Mouse (Mus musculus) stomach, embryonic 15.5 days (tissue): ENCODE measurements at regions not wholly inside any gene's neighbourhood (a gene's known extent, or its start where the extent isn't known, plus 50 kb on each side); places are given as distances from the start of the nearest gene placed in this dataset.

Experiments
- ATAC-seq: fragments of 200-750 bp; cut with Nextera tagmentation; 2 replicates; pipeline ENCODE4 v1.8.0; 2017; ENCODE audit warnings: low read depth, moderate number of reproducible peaks, moderate TSS enrichment; ENCODE audit not compliant: insufficient read depth, low FRiP score
- H3K27ac ChIP-seq: fragments of 300-500 bp; sonication (generic); 2 replicates; pipeline ENCODE4 v1.5.1; 2015; ENCODE audit warnings: mild to moderate bottlenecking, inconsistent platforms
- H3K27me3 ChIP-seq: fragments of 300-500 bp; sonication (generic); replicated peaks from 2 replicates; pipeline ENCODE4 v1.6.1; 2015; ENCODE audit warnings: inconsistent platforms
- H3K36me3 ChIP-seq: fragments of 300-500 bp; sonication (generic); 2 replicates; pipeline ENCODE4 v1.6.1; 2015; ENCODE audit warnings: inconsistent platforms
- H3K4me1 ChIP-seq: fragments of 300-500 bp; sonication (generic); 2 replicates; pipeline ENCODE4 v1.6.1; 2015; ENCODE audit warnings: inconsistent platforms
- H3K4me2 ChIP-seq: fragments of 300-500 bp; sonication (generic); 2 replicates; pipeline ENCODE4 v1.6.1; 2015; ENCODE audit warnings: mild to moderate bottlenecking, inconsistent platforms
- H3K4me3 ChIP-seq: fragments of 300-500 bp; sonication (generic); replicated peaks from 2 replicates; pipeline ENCODE4 v1.5.1; 2015; ENCODE audit warnings: inconsistent platforms
- H3K9ac ChIP-seq: fragments of 300-500 bp; sonication (generic); 2 replicates; pipeline ENCODE4 v1.6.1; 2015; ENCODE audit warnings: inconsistent platforms
- H3K9me3 ChIP-seq: fragments of 300-500 bp; sonication (generic); 2 replicates; pipeline ENCODE4 v1.6.1; 2016; ENCODE audit warnings: inconsistent platforms
- WGBS: fragments of 180-500 bp; shearing (Covaris S2); methylation state at CpG from one replicate; pipeline ENCODE4 v1.1.7; 2015; 5-methylcytosine and 5-hydroxymethylcytosine counted together

GRCm38 (mm10) chr8:30797341-30797740 is 2631.2 kb upstream of the 5930422O12Rik start:
- Histone ChIP-seq H3K4me3 (no peak overlapping the region), H3K9me3 (no peaks in the 10 kb centered on the region), H3K4me1 (no peaks in the 10 kb centered on the region), H3K9ac (no peak overlapping the region), H3K36me3 (no peaks in the 10 kb centered on the region), H3K27me3 (no peaks in the 10 kb centered on the region), H3K4me2 (no peak overlapping the region), H3K27ac (no peak overlapping the region)
- WGBS, result 93% methylated on average over 1 of the region's 1 CpGs
- ATAC-seq, result no peak

- Histone ChIP-seq H3K27ac (no peak overlapping the region), H3K4me2 (no peak overlapping the region), H3K36me3 (no peaks in the 10 kb centered on the region), H3K27me3 (no peaks in the 10 kb centered on the region), H3K9me3 (no peaks in the 10 kb centered on the region), H3K9ac (no peak overlapping the region), H3K4me1 (no peaks in the 10 kb centered on the region), H3K4me3 (no peak overlapping the region)
- ATAC-seq, result no peak
- 89% methylated on average over 5 of the region's 5 CpGs for WGBS
Measured at GRCm38 (mm10) chr8:30817028-30817427, 2611.5 kb upstream of the 5930422O12Rik start.

GRCm38 (mm10) chr8:30822835-30823587 is 2605.5 kb upstream of the 5930422O12Rik start:
- no peaks in the 10 kb centered on the region for H3K4me1 ChIP-seq
- WGBS, result 72% methylated on average over 25 of the region's 25 CpGs
- H3K4me2 ChIP-seq, result no peak overlapping the region
- no peak overlapping the region for H3K4me3 ChIP-seq
- no peaks in the 10 kb centered on the region for H3K9me3 ChIP-seq
- no peak overlapping the region for H3K9ac ChIP-seq
- no peaks in the 10 kb centered on the region for H3K27me3 ChIP-seq
- ATAC-seq, result no peak
- H3K27ac ChIP-seq, result no peak overlapping the region
- H3K36me3 ChIP-seq, result no peaks in the 10 kb centered on the region

- no peak overlapping the region for H3K4me2 ChIP-seq
- ATAC-seq, result no peak
Measured at GRCm38 (mm10) chr8:30823588-30823938, 2604.9 kb upstream of the 5930422O12Rik start.

GRCm38 (mm10) chr8:30826021-30826420 is 2602.5 kb upstream of the 5930422O12Rik start:
- no peaks in the 10 kb centered on the region for H3K27me3 ChIP-seq
- no peak overlapping the region for H3K9ac ChIP-seq
- no peak overlapping the region for H3K4me3 ChIP-seq
- H3K9me3 ChIP-seq, result no peaks in the 10 kb centered on the region
- 75% methylated on average over 4 of the region's 4 CpGs for WGBS
- H3K4me1 ChIP-seq, result no peaks in the 10 kb centered on the region
- ATAC-seq, result no peak
- H3K27ac ChIP-seq, result no peak overlapping the region
- H3K36me3 ChIP-seq, result no peaks in the 10 kb centered on the region
- H3K4me2 ChIP-seq, result no peak overlapping the region

More at GRCm38 (mm10) chr8:30823588-30823938, 2604.9 kb upstream of the 5930422O12Rik start:
- no peaks in the 10 kb centered on the region for H3K36me3 ChIP-seq
- H3K9me3 ChIP-seq, result no peaks in the 10 kb centered on the region
- no peaks in the 10 kb centered on the region for H3K4me1 ChIP-seq
- H3K9ac ChIP-seq, result no peak overlapping the region
- H3K27ac ChIP-seq, result no peak overlapping the region
- H3K4me3 ChIP-seq, result no peak overlapping the region
- 85% methylated on average over 11 of the region's 11 CpGs for WGBS
- no peaks in the 10 kb centered on the region for H3K27me3 ChIP-seq

- H3K4me2 ChIP-seq, result no peak overlapping the region
- H3K4me3 ChIP-seq, result no peak overlapping the region
- no peak for ATAC-seq
- WGBS, result 80% methylated on average over 8 of the region's 8 CpGs
- no peaks in the 10 kb centered on the region for H3K4me1 ChIP-seq
- no peaks in the 10 kb centered on the region for H3K9me3 ChIP-seq
- no peak overlapping the region for H3K9ac ChIP-seq
- no peaks in the 10 kb centered on the region for H3K36me3 ChIP-seq
- H3K27ac ChIP-seq, result no peak overlapping the region
- no peaks in the 10 kb centered on the region for H3K27me3 ChIP-seq
Measured at GRCm38 (mm10) chr8:30838056-30838455, 2590.5 kb upstream of the 5930422O12Rik start.

GRCm38 (mm10) chr8:30840064-30840463 is 2588.4 kb upstream of the 5930422O12Rik start:
- peak; percentile 53 for ATAC-seq
- WGBS, result 45% methylated on average over 8 of the region's 8 CpGs
- Histone ChIP-seq H3K4me1 (no peaks in the 10 kb centered on the region), H3K9me3 (no peaks in the 10 kb centered on the region), H3K4me2 (no peak overlapping the region), H3K36me3 (no peaks in the 10 kb centered on the region), H3K4me3 (no peak overlapping the region), H3K27ac (no peak overlapping the region), H3K27me3 (no peaks in the 10 kb centered on the region), H3K9ac (no peak overlapping the region)

- Histone ChIP-seq H3K27ac (no peak overlapping the region), H3K9ac (no peak overlapping the region), H3K9me3 (no peaks in the 10 kb centered on the region), H3K36me3 (no peaks in the 10 kb centered on the region), H3K4me3 (no peak overlapping the region), H3K27me3 (no peaks in the 10 kb centered on the region), H3K4me1 (no peaks in the 10 kb centered on the region), H3K4me2 (no peak overlapping the region)
- ATAC-seq, result no peak
- 66% methylated on average over 4 of the region's 4 CpGs for WGBS
Measured at GRCm38 (mm10) chr8:30863017-30863416, 2565.5 kb upstream of the 5930422O12Rik start.

- H3K9ac ChIP-seq, result no peak overlapping the region
- H3K4me3 ChIP-seq, result no peak overlapping the region
- ATAC-seq, result no peak
- no peak overlapping the region for H3K27ac ChIP-seq
- no peak overlapping the region for H3K4me2 ChIP-seq
- H3K4me1 ChIP-seq, result no peaks in the 10 kb centered on the region
- H3K27me3 ChIP-seq, result no peaks in the 10 kb centered on the region
- WGBS, result 82% methylated on average over 11 of the region's 11 CpGs
- H3K36me3 ChIP-seq, result no peaks in the 10 kb centered on the region
- no peaks in the 10 kb centered on the region for H3K9me3 ChIP-seq
Measured at GRCm38 (mm10) chr8:30906044-30906695, 2522.3 kb upstream of the 5930422O12Rik start.

- no peak overlapping the region for H3K9ac ChIP-seq
- ATAC-seq, result peak; percentile 61; the same call in 1 of the 2 replicates
- 44% methylated on average over 5 of the region's 5 CpGs for WGBS
- H3K9me3 ChIP-seq, result no peaks in the 10 kb centered on the region
- H3K27ac ChIP-seq, result no peak overlapping the region
- no peak overlapping the region for H3K4me2 ChIP-seq
- H3K27me3 ChIP-seq, result no peaks in the 10 kb centered on the region
- no peaks in the 10 kb centered on the region for H3K36me3 ChIP-seq
- H3K4me1 ChIP-seq, result no peaks in the 10 kb centered on the region
- no peak overlapping the region for H3K4me3 ChIP-seq
Measured at GRCm38 (mm10) chr8:30913664-30914063, 2514.8 kb upstream of the 5930422O12Rik start.

- WGBS, result 62% methylated on average over 7 of the region's 7 CpGs
- Histone ChIP-seq H3K9ac (no peak overlapping the region), H3K4me2 (peak overlapping the region; percentile 75; the same call in 1 of the 2 replicates), H3K4me3 (no peak overlapping the region), H3K36me3 (no peaks in the 10 kb centered on the region), H3K9me3 (no peaks in the 10 kb centered on the region), H3K27me3 (no peaks in the 10 kb centered on the region), H3K4me1 (no peaks in the 10 kb centered on the region), H3K27ac (no peak overlapping the region)
- ATAC-seq, result no peak
Measured at GRCm38 (mm10) chr8:30915127-30915526, 2513.4 kb upstream of the 5930422O12Rik start.

- H3K27me3 ChIP-seq, result no peaks in the 10 kb centered on the region
- H3K9me3 ChIP-seq, result no peaks in the 10 kb centered on the region
- WGBS, result 11% methylated on average over 13 of the region's 13 CpGs
- no peaks in the 10 kb centered on the region for H3K36me3 ChIP-seq
- ATAC-seq, result 0 out of 2 replicates have a peak, but pooled peaks have one; percentile 15
- H3K27ac ChIP-seq, result no peak overlapping the region
- H3K4me1 ChIP-seq, result no peaks in the 10 kb centered on the region
- H3K9ac ChIP-seq, result peak overlapping the region; percentile 16; the same call in 1 of the 2 replicates
- H3K4me3 ChIP-seq, result peak overlapping the region; percentile 39
- H3K4me2 ChIP-seq, result peak overlapping the region; percentile 75
Measured at GRCm38 (mm10) chr8:30915601-30916171, 2512.8 kb upstream of the 5930422O12Rik start.
